9 mouse cellular contexts compared by ENCODE assay signal in the genomic region with DNA sequence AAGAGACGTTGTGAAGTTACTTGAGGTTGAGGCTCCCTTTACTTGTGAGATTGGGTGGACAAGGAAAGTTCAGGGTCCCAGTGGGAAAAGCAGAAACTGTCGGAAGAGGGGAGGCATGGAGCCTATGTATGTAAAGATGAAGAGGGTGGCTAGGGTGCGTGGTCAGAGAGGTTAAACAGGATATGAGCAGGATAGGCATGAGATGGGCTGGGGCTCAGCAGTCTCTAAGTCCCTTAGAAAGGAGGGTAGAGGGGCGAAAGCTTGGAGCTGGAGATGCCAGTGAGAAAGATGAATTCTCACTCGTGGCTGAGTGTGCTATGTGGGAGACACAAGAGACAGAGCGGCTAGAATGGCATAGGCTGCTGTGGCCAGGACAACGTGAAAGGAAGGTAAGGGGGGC. TPM values are rescaled to one million over a fixed set of nuclear protein-coding genes. Genes with fewer than 3 reads are reported as not detected.
DNase-seq lines count a peak whose midpoint lies in the region; ATAC-seq and TF ChIP-seq lines count a peak whose summit lies in the region.
"Had no signal": no experiment of that assay in that cellular context is flagged by ENCODE, and none has a peak within 500 bp of the region (broad histone marks: within the 10 kb centered on the region; RNA-seq: fewer than 3 reads in every experiment).

Gene B830017H08Rik, plus strand, starts transcription at position 301 of the 400 bp plus-strand sequence.

- no peaks in the 10 kb centered on the region for H3K9me3 ChIP-seq in neural tube, embryonic 11.5 days (ENCODE audit: control insufficient read depth, low read length)
- H3K9me3 ChIP-seq in liver, embryonic 12.5 days (replicated peaks) = no peaks in the 10 kb centered on the region
- no peaks in the 10 kb centered on the region for H3K9me3 ChIP-seq in stomach, postnatal 0 days (ENCODE audit: control insufficient read depth, low read length)

- peak within 1 kb of the TSS; percentile 59 for H3K4me3 ChIP-seq in neural tube, embryonic 11.5 days (ENCODE audit: low read depth, low read length)
- H3K4me3 ChIP-seq in liver, embryonic 12.5 days = peak within 1 kb of the TSS; percentile 55
- peak within 1 kb of the TSS; percentile 48 for H3K4me3 ChIP-seq in stomach, postnatal 0 days (ENCODE audit: low read depth, low read length)

- 0 out of 2 replicates have a peak, but pooled peaks cover 3% of the 10 kb centered on the region for H3K4me1 ChIP-seq in neural tube, embryonic 11.5 days (ENCODE audit: control insufficient read depth, insufficient read depth, low read length)
- peaks cover 19% of the 10 kb centered on the region for H3K4me1 ChIP-seq in liver, embryonic 12.5 days
- no peaks in the 10 kb centered on the region for H3K4me1 ChIP-seq in stomach, postnatal 0 days (replicated peaks; ENCODE audit: control insufficient read depth, insufficient read depth)

- no peak for TF ChIP-seq CTCF in stomach, postnatal 0 days (IDR thresholded peaks at IDR 0.05; ENCODE audit: low read depth)

- H3K4me2 ChIP-seq in neural tube, embryonic 11.5 days (ENCODE audit: low read depth) = peak within 1 kb of the TSS; percentile 95
- H3K4me2 ChIP-seq in liver, embryonic 12.5 days = peak within 1 kb of the TSS; percentile 74
- H3K4me2 ChIP-seq in stomach, postnatal 0 days (replicated peaks; ENCODE audit: low read depth) = peak within 1 kb of the TSS; percentile 93

- peak within 1 kb of the TSS; percentile 70 for H3K9ac ChIP-seq in neural tube, embryonic 11.5 days (ENCODE audit: low read length)
- no peak within 1 kb of the TSS; the same call in 1 of the 2 replicates for H3K9ac ChIP-seq in liver, embryonic 12.5 days
- peak within 1 kb of the TSS; percentile 38; the same call in 1 of the 2 replicates for H3K9ac ChIP-seq in stomach, postnatal 0 days (ENCODE audit: low read length)

- no peak for TF ChIP-seq EP300 in stomach, postnatal 0 days (optimal IDR thresholded peaks at IDR 0.05)

- H3K27ac ChIP-seq in neural tube, embryonic 11.5 days (ENCODE audit: low read depth, low read length) = peak within 1 kb of the TSS; percentile 44; the same call in 1 of the 2 replicates
- no peak within 1 kb of the TSS for H3K27ac ChIP-seq in liver, embryonic 12.5 days
- no peak within 1 kb of the TSS for H3K27ac ChIP-seq in stomach, postnatal 0 days (replicated peaks)

- no peak for DNase-seq in frontal cortex, adult 2 months (ENCODE audit: extremely low spot score in 1 of 2, low spot score in 1 of 2)
- DNase-seq in neural tube, embryonic 11.5 days (ENCODE audit: low spot score) = no peak
- no peak for DNase-seq in neural tube, embryonic 10.5 days (ENCODE audit: extremely low spot score, low spot score)
- DNase-seq in stomach, postnatal 0 days (ENCODE audit: low spot score) = no peak
- no peak for DNase-seq in cerebellum, adult 9-11 months
- DNase-seq in frontal cortex, postnatal 36 days (ENCODE audit: low spot score in 2 of 2) = no peak
- DNase-seq: gastrocnemius, postnatal 36 days had no signal

- peaks cover 54% of the 10 kb centered on the region for H3K27me3 ChIP-seq in neural tube, embryonic 11.5 days (ENCODE audit: control insufficient read depth, insufficient read depth, low read length)
- H3K27me3 ChIP-seq in liver, embryonic 12.5 days (replicated peaks) = peaks cover 99% of the 10 kb centered on the region
- H3K27me3 ChIP-seq in stomach, postnatal 0 days (ENCODE audit: control insufficient read depth, insufficient read depth, low read length) = peaks cover 22% of the 10 kb centered on the region; the same call in 1 of the 2 replicates

- WGBS in neural tube, embryonic 11.5 days = 22% methylated on average over 7 of the region's 7 CpGs
- 27% methylated on average over 7 of the region's 7 CpGs for WGBS in liver, embryonic 12.5 days (ENCODE audit: insufficient replicate concordance)
- WGBS in stomach, postnatal 0 days = 28% methylated on average over 7 of the region's 7 CpGs

- H3K36me3 ChIP-seq in neural tube, embryonic 11.5 days (ENCODE audit: control insufficient read depth, insufficient read depth, low read length) = no peaks in the 10 kb centered on the region
- no peaks in the 10 kb centered on the region for H3K36me3 ChIP-seq in liver, embryonic 12.5 days
- H3K36me3 ChIP-seq in stomach, postnatal 0 days (ENCODE audit: control insufficient read depth, insufficient read depth, low read length) = no peaks in the 10 kb centered on the region

- peak; percentile 2; the same call in 1 of the 2 replicates for ATAC-seq in frontal cortex, adult (ENCODE audit: low TSS enrichment)
- ATAC-seq in neural tube, embryonic 11.5 days (ENCODE audit: insufficient read depth, low FRiP score, low TSS enrichment) = no peak
- ATAC-seq in liver, embryonic 12.5 days = no peak
- no peak for ATAC-seq in stomach, postnatal 0 days (ENCODE audit: low FRiP score, low TSS enrichment)

RNA-seq across cellular contexts. Expression of gene B830017H08Rik, which starts in this region (rescaled TPM):
- polyA plus RNA-seq in frontal cortex, adult 2 months (2012; rRNA removed) = 4.0 and 4.1 TPM in 2 replicates
- 0.19 and 0.36 TPM in 2 replicates for polyA plus RNA-seq in neural tube, embryonic 11.5 days (2014; fragmentation: Nextera tagmentation; extraction: Ambion mirVana)
- not detected in 2 replicates for polyA plus RNA-seq in liver, embryonic 12.5 days (2016; fragmentation: Nextera tagmentation; extraction: Ambion mirVana)
- polyA plus RNA-seq in stomach, postnatal 0 days (2015; fragmentation: Nextera tagmentation; extraction: Ambion mirVana) = not detected in 2 replicates
